Mouse (Mus musculus): ENCODE measurements around the gene Apex2.

DNA sequence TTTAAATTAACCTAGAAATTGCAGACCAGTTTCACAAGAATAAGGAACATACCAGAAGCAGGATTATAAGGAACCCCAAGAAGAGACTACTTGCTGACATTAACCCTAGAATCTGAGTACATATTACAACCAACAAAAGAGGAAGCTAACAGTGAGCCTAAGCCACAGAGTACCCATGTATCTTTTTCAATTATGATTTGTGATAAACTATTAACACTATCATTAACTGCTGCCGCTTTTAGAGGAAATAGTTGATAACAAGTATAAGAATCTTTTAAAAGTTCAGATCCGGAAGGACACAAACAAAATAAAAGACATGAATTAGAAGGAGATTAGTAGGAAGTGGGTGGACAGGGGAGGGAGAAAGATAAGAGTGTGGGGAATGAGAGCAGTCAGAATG, 49.6 kb downstream of the Apex2 start:
- TF ChIP-seq CTCF (IDR thresholded peaks at IDR 0.05; ENCODE audit: insufficient read depth, low read length) (no peak), POLR2A (IDR thresholded peaks at IDR 0.05; ENCODE audit: borderline replicate concordance, extremely low read depth, low read depth, low read length) (no peak)

All from lung, adult 2 months (tissue).